Mouse (Mus musculus): ENCODE measurements around the gene Tshz2. TPM values are rescaled to one million over a fixed set of nuclear protein-coding genes. Genes with fewer than 3 reads are reported as not detected.

Gene Tshz2
- polyA plus RNA-seq, 1 experiment: 5.8 TPM

DNA sequence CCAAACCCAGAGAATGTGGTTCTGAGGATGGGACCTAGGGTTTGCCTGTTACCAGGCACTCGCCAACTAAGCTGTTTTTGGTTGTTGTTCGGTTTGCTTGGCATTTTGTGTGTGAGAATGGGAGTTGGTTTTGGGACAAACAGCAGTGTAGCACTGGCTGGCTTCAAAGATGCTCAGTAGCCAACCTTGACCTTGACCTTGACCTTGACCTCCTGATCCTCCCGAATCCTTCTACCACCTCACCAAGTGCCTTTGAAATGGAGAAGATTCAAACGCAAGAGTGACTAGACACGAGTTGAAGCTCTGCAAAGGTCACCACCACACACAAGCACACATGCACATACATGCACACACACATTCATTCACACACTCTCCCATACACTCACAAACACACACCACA, 470.5 kb downstream of the Tshz2 start:
- 81% methylated on average over 5 of the region's 5 CpGs for WGBS
- H3K27me3 ChIP-seq (ENCODE audit: control insufficient read depth, insufficient read depth, low read length): no peaks in the 10 kb centered on the region
- H3K4me3 ChIP-seq (ENCODE audit: low read depth, low read length): no peak overlapping the region
- H3K36me3 ChIP-seq (ENCODE audit: control insufficient read depth, insufficient read depth, low read length): peaks cover 10% of the 10 kb centered on the region
- H3K4me1 ChIP-seq (ENCODE audit: control insufficient read depth, insufficient read depth, insufficient read length, low read length): no peaks in the 10 kb centered on the region
- no peak overlapping the region for H3K27ac ChIP-seq (ENCODE audit: insufficient read depth, low read depth, low read length)
- no peak for TF ChIP-seq POLR2A (IDR thresholded peaks at IDR 0.05; ENCODE audit: low read depth, low read length)
- no peak for TF ChIP-seq CTCF (IDR thresholded peaks at IDR 0.05; ENCODE audit: extremely low read depth, insufficient read length, insufficient replicate concordance, low read depth, low read length)

GRCm38 (mm10) chr2:170103852-170104251, 471.0 kb downstream of the Tshz2 start:
- Histone ChIP-seq H3K36me3 (ENCODE audit: control insufficient read depth, insufficient read depth, low read length) (peaks cover 12% of the 10 kb centered on the region), H3K27ac (ENCODE audit: insufficient read depth, low read depth, low read length) (no peak overlapping the region), H3K4me3 (ENCODE audit: low read depth, low read length) (no peak overlapping the region), H3K27me3 (ENCODE audit: control insufficient read depth, insufficient read depth, low read length) (no peaks in the 10 kb centered on the region), H3K4me1 (ENCODE audit: control insufficient read depth, insufficient read depth, insufficient read length, low read length) (no peaks in the 10 kb centered on the region)
- TF ChIP-seq POLR2A (IDR thresholded peaks at IDR 0.05; ENCODE audit: low read depth, low read length) (no peak), CTCF (IDR thresholded peaks at IDR 0.05; ENCODE audit: extremely low read depth, insufficient read length, insufficient replicate concordance, low read depth, low read length) (peak; percentile 86)
- WGBS: 29% methylated on average over 9 of the region's 9 CpGs

GRCm38 (mm10) chr2:170104396-170104795, 471.6 kb downstream of the Tshz2 start:
- H3K36me3 ChIP-seq (ENCODE audit: control insufficient read depth, insufficient read depth, low read length): peaks cover 16% of the 10 kb centered on the region
- no peak overlapping the region for H3K4me3 ChIP-seq (ENCODE audit: low read depth, low read length)
- no peaks in the 10 kb centered on the region for H3K27me3 ChIP-seq (ENCODE audit: control insufficient read depth, insufficient read depth, low read length)
- no peak for TF ChIP-seq POLR2A (IDR thresholded peaks at IDR 0.05; ENCODE audit: low read depth, low read length)
- TF ChIP-seq CTCF (IDR thresholded peaks at IDR 0.05; ENCODE audit: extremely low read depth, insufficient read length, insufficient replicate concordance, low read depth, low read length): no peak
- no peak overlapping the region for H3K27ac ChIP-seq (ENCODE audit: insufficient read depth, low read depth, low read length)
- H3K4me1 ChIP-seq (ENCODE audit: control insufficient read depth, insufficient read depth, insufficient read length, low read length): no peaks in the 10 kb centered on the region
- WGBS: 82% methylated on average over 6 of the region's 6 CpGs

DNA sequence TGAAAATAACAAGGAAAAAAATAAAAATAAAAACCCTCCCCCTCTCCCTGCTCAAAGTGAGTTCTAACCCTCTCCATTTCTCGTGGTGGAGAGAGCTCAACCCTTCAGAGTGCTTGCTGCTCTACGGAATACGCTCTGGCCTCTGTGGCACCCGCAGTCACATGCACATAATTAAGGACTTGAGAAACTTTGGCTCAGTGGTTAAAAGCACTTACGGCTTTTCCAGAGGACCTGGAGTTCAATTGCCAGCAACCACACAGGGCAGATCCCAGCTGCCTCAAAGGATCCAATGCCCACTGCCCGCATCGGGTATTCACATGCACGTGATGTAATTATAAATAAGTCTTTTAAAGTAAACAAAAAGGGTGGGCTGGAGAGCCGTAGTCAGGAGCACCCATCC, 473.2 kb downstream of the Tshz2 start:
- TF ChIP-seq CTCF (IDR thresholded peaks at IDR 0.05; ENCODE audit: extremely low read depth, insufficient read length, insufficient replicate concordance, low read depth, low read length) (no peak), POLR2A (IDR thresholded peaks at IDR 0.05; ENCODE audit: low read depth, low read length) (no peak)
- peaks cover 32% of the 10 kb centered on the region for H3K36me3 ChIP-seq (ENCODE audit: control insufficient read depth, insufficient read depth, low read length)
- 69% methylated on average over 9 of the region's 9 CpGs for WGBS
- no peaks in the 10 kb centered on the region for H3K27me3 ChIP-seq (ENCODE audit: control insufficient read depth, insufficient read depth, low read length)
- H3K27ac ChIP-seq (ENCODE audit: insufficient read depth, low read depth, low read length): no peak overlapping the region
- no peak overlapping the region for H3K4me3 ChIP-seq (ENCODE audit: low read depth, low read length)
- peaks cover 6% of the 10 kb centered on the region; the same call in 1 of the 2 replicates for H3K4me1 ChIP-seq (ENCODE audit: control insufficient read depth, insufficient read depth, insufficient read length, low read length)

GRCm38 (mm10) chr2:170107791-170108190, 475.0 kb downstream of the Tshz2 start:
- WGBS: 71% methylated on average over 3 of the region's 3 CpGs
- Histone ChIP-seq H3K4me1 (ENCODE audit: control insufficient read depth, insufficient read depth, insufficient read length, low read length) (peaks cover 9% of the 10 kb centered on the region; the same call in 1 of the 2 replicates), H3K36me3 (ENCODE audit: control insufficient read depth, insufficient read depth, low read length) (peaks cover 46% of the 10 kb centered on the region), H3K27ac (ENCODE audit: insufficient read depth, low read depth, low read length) (no peak overlapping the region), H3K4me3 (ENCODE audit: low read depth, low read length) (no peak overlapping the region), H3K27me3 (ENCODE audit: control insufficient read depth, insufficient read depth, low read length) (no peaks in the 10 kb centered on the region)
- TF ChIP-seq POLR2A (IDR thresholded peaks at IDR 0.05; ENCODE audit: low read depth, low read length): no peak
- no peak for TF ChIP-seq CTCF (IDR thresholded peaks at IDR 0.05; ENCODE audit: extremely low read depth, insufficient read length, insufficient replicate concordance, low read depth, low read length)

- whole genome bisulfite sequencing: 55% methylated on average over 5 of the region's 5 CpGs
- TF ChIP-seq POLR2A (IDR thresholded peaks at IDR 0.05; ENCODE audit: low read depth, low read length) (no peak), CTCF (IDR thresholded peaks at IDR 0.05; ENCODE audit: extremely low read depth, insufficient read length, insufficient replicate concordance, low read depth, low read length) (no peak)
- H3K27ac ChIP-seq (ENCODE audit: insufficient read depth, low read depth, low read length): no peak overlapping the region
- H3K36me3 ChIP-seq (ENCODE audit: control insufficient read depth, insufficient read depth, low read length): peaks cover 63% of the 10 kb centered on the region
- H3K4me1 ChIP-seq (ENCODE audit: control insufficient read depth, insufficient read depth, insufficient read length, low read length): peaks cover 9% of the 10 kb centered on the region; the same call in 1 of the 2 replicates
- H3K4me3 ChIP-seq (ENCODE audit: low read depth, low read length): no peak overlapping the region
- no peaks in the 10 kb centered on the region for H3K27me3 ChIP-seq (ENCODE audit: control insufficient read depth, insufficient read depth, low read length)
Measured at GRCm38 (mm10) chr2:170109528-170109927, 476.7 kb downstream of the Tshz2 start.

DNA sequence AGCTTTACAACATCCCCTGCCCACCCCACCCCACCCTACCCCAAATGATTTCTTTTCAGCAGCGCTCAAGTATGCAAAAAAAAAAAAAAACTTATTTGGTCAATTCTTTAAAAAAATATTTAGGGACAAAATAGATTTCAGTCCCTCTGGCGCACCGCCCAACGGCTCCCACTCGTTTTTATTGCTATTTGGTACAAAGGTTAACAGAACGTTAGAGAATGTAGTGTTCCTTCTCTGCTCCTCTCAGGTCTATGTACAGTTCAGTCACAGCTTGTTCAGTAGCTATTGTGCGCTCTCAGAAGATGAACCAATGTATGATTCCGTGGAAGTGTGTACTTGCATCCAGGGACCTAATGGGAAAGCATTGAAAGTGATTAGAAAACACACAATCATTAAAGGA, 477.5 kb downstream of the Tshz2 start:
- H3K36me3 ChIP-seq (ENCODE audit: control insufficient read depth, insufficient read depth, low read length): peaks cover 71% of the 10 kb centered on the region

More for the DNA sequence above, 477.5 kb downstream of the Tshz2 start:
- Histone ChIP-seq H3K4me1 (ENCODE audit: control insufficient read depth, insufficient read depth, insufficient read length, low read length) (peaks cover 9% of the 10 kb centered on the region; the same call in 1 of the 2 replicates), H3K4me3 (ENCODE audit: low read depth, low read length) (no peak overlapping the region), H3K27me3 (ENCODE audit: control insufficient read depth, insufficient read depth, low read length) (no peaks in the 10 kb centered on the region), H3K27ac (ENCODE audit: insufficient read depth, low read depth, low read length) (peak overlapping the region; percentile 7; the same call in 1 of the 2 replicates)
- WGBS: 30% methylated on average over 8 of the region's 8 CpGs
- TF ChIP-seq POLR2A (IDR thresholded peaks at IDR 0.05; ENCODE audit: low read depth, low read length): no peak

Measured in small intestine, adult 2 months (tissue).